Mouse (Mus musculus) hindlimb bud, embryonic 11.5 days (tissue): ENCODE results near the gene Duxf3.
"Not testable (repeated sequence)": the region's sequence is repeated elsewhere in the genome, so short reads cannot be mapped to it uniquely, and the experiment has no call there.

Experiments used
- DNase-seq: peaks from one replicate; pipeline ENCODE4 v3.0.0-alpha.2; 2012; ENCODE audit warnings: low read depth, low spot score; ENCODE audit errors: extremely low spot score

The Duxf3 gene

GRCm38 (mm10) chr10:58232641-58232969 lies at the start of gene Duxf3:
Duxf3 (minus strand) TSS chr10:58232675.
- not testable (repeated sequence) for DNase-seq

- no peak for DNase-seq
Observed at GRCm38 (mm10) chr10:58282238-58282637, 49.8 kb upstream of the Duxf3 start.

GRCm38 (mm10) chr10:58258466-58258865 lies 26.0 kb upstream of the Duxf3 start:
- DNase-seq = no peak

- DNase-seq = no peak
Observed at GRCm38 (mm10) chr10:58255954-58256353, 23.5 kb upstream of the Duxf3 start.

- peak; percentile 80 for DNase-seq
Observed at GRCm38 (mm10) chr10:58255213-58255892, 22.9 kb upstream of the Duxf3 start, which contains the start of gene Gcc2. Gcc2 (plus strand) TSS chr10:58255497.

- DNase-seq = no peak
Observed at GRCm38 (mm10) chr10:58254635-58255175, 22.2 kb upstream of the Duxf3 start.

GRCm38 (mm10) chr10:58249535-58249934 lies 17.1 kb upstream of the Duxf3 start:
- DNase-seq = no peak

GRCm38 (mm10) chr10:58238984-58239740 lies 6.7 kb upstream of the Duxf3 start:
- not testable (repeated sequence) for DNase-seq

- no peak for DNase-seq
Observed at GRCm38 (mm10) chr10:58236613-58237012, 4.1 kb upstream of the Duxf3 start, which contains the start of gene Gm4981. Gm4981 (minus strand) TSS chr10:58236701.

- DNase-seq = not testable (repeated sequence)
Observed at GRCm38 (mm10) chr10:58234985-58235384, 2.5 kb upstream of the Duxf3 start.

GRCm38 (mm10) chr10:58233740-58234121 lies 1.3 kb upstream of the Duxf3 start:
- DNase-seq = not testable (repeated sequence)

- DNase-seq = not testable (repeated sequence)
Observed at GRCm38 (mm10) chr10:58233054-58233739, 722 bp upstream of the Duxf3 start.

- not testable (repeated sequence) for DNase-seq
Observed at GRCm38 (mm10) chr10:58231779-58232640, 465 bp downstream of the Duxf3 start.

GRCm38 (mm10) chr10:58231088-58231487 lies 1.4 kb downstream of the Duxf3 start:
- DNase-seq = not testable (repeated sequence)

- DNase-seq = not testable (repeated sequence)
Observed at GRCm38 (mm10) chr10:58230021-58230420, 2.5 kb downstream of the Duxf3 start.

- DNase-seq = not testable (repeated sequence)
Observed at GRCm38 (mm10) chr10:58227798-58228197, 4.7 kb downstream of the Duxf3 start.

GRCm38 (mm10) chr10:58226357-58226756 lies 6.1 kb downstream of the Duxf3 start:
- not testable (repeated sequence) for DNase-seq

GRCm38 (mm10) chr10:58224827-58225785 lies 7.4 kb downstream of the Duxf3 start, which contains the start of gene AW822073:
AW822073 (minus strand) TSS chr10:58224930.
- not testable (repeated sequence) for DNase-seq
